Mouse (Mus musculus): ENCODE measurements around the gene Sypl2.

- TF ChIP-seq CTCF (IDR thresholded peaks at IDR 0.05; ENCODE audit: low read depth, low read length) (no peak), POLR2A (IDR thresholded peaks at IDR 0.05; ENCODE audit: insufficient read depth, low read length) (no peak), EP300 (IDR thresholded peaks at IDR 0.05; ENCODE audit: insufficient read depth, low read depth, low read length) (no peak)
Observed at GRCm38 (mm10) chr3:108220661-108221060, 5.8 kb downstream of the Sypl2 start.
